Mouse (Mus musculus): ENCODE results near the gene Pole.

Pole gene

GRCm38 (mm10) chr5:110285770-110286445, at the start of gene Pole, which contains the start of gene Pxmp2:
Pole (plus strand) TSS chr5:110286306.
Pxmp2 (minus strand) TSS chr5:110286186.
- peak; percentile 80 for DNase-seq

DNA sequence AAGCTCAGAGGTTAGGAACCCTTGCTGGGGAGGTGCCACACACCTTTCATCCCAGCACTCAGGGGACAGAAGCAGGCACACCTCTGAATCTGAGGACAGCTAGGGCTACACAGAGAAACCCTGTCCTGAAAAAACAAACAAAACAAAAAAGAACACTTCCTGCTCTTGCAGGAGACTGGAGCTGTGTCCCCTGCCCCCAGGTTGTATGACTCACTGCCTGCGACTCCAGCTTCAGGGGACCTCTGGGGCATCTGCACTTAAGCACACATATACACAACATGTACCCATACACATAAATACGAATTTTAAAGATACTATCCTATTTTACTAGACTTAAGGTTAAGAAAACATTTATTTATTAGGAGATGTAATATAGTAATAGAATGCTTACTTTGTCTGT, 42.0 kb upstream of the Pole start:
- DNase-seq, result no peak

DNA sequence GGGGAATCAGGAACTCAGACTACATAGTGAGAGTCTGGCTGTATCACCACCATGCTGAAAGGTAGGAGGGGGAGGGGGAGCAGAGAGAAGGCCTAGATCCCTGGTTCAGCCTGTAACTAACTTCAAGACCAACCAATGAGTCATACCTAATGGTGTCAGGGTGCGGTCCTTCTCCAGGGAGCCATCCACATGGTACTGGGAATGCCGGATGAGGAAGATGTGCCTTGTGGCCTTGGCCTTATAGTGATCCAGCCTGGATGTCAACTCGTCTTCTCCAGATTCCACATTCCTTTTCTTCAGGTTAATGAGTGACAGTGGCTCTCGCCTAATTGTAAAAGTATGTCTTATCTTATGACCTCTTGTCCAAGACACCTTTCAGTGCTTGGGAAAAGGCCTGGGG, 19.2 kb upstream of the Pole start:
- DNase-seq, result no peak

DNA sequence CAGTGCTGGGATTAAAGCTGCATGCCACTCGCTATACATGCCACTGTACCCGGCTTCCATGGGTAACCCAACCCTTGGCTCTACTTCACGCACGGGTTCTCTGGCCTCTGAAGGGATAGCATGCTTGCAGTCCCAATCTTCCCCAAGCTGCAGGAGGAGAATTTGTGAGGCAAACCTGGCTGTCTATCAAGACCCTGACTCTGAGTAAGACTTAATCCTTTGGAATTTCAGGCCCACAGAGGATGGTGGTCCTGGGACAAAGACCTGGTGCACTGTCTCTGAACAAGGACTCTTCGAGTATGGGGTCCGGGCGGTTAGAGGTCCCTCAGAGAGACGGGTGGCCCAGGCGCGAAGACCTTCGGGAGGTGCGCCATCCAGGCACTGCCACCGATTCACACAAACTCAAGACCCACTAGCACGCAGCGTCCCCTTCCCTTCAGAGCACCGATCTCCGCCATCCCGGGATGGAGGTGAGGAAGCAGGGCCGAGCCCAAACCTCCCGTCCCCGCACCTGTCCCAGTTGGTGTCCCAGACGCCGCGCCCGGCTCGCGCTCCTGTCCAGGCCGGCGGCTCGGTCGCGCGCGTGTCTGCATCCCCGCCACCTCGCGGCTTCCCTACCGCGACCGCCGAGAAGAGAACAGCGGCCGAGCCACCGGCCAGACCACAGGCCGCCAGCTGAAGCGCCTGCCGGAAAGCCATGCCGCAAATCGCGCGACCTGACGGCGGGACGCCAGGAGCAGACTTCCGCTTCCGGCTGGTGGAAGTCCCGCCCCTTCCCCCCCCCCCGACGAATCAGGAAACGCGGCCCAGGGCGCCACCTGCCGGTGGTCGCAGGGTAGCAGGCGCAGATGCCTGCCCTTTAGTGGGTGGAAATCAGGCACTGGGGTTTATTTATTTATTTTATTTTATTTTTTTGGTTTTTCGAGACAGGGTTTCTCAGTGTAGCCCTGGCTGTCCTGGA, 16.7 kb upstream of the Pole start, which contains the start of gene Pgam5:
TSS of gene Pgam5 (minus strand) at position 773 of the 961 bp plus-strand sequence.
- DNase-seq, result peak; percentile 86

- DNase-seq, result peak; percentile 29
Measured at GRCm38 (mm10) chr5:110270242-110270641, 15.9 kb upstream of the Pole start.

- no peak for DNase-seq
Measured at GRCm38 (mm10) chr5:110274147-110274546, 12.0 kb upstream of the Pole start.

DNA sequence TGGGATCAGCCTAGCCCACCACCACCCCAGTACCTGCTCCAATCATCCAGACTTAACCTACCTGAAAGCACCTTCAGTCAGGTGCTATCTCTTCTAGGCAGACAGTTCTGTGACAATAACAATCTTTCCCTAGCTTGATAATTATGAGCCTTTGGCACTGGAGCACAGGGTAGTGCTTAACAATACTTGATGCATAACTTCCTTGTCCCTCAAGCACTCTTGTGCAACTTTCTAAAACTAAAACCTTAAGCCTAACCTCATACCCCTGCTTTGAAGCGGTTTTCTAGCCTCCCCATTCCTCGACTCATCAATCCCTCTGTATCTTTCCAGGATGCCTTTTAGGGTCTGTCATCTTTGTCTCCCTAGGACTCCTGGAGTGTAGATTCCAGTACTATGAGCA, 11.3 kb upstream of the Pole start:
- no peak for DNase-seq

DNA sequence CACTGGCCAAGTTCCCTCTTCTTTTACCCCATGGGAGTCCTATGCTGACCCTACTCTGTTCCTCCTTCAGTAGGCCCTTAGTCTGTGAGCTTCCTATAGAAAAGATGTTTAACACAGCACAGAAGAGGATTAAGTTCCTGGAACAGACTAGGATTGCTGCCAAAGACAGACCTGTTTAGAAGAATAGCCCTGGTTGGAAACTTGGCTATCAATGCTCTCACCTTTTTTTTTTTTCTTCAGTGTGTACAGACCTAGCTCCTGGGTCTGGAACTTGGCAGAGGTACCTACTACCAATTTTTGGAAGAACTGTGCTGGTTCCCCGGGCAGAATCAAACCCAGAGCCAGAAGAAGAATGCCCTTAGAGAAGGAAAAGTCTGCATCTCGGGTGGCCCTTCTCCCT, 9.7 kb upstream of the Pole start:
- DNase-seq, result no peak

- DNase-seq, result no peak
Measured at GRCm38 (mm10) chr5:110276910-110277309, 9.2 kb upstream of the Pole start.

- no peak for DNase-seq
Measured at GRCm38 (mm10) chr5:110281984-110282383, 4.1 kb upstream of the Pole start.

GRCm38 (mm10) chr5:110284536-110284935, 1.6 kb upstream of the Pole start:
- no peak for DNase-seq

- DNase-seq, result no peak
Measured at GRCm38 (mm10) chr5:110285156-110285555, 950 bp upstream of the Pole start.

DNA sequence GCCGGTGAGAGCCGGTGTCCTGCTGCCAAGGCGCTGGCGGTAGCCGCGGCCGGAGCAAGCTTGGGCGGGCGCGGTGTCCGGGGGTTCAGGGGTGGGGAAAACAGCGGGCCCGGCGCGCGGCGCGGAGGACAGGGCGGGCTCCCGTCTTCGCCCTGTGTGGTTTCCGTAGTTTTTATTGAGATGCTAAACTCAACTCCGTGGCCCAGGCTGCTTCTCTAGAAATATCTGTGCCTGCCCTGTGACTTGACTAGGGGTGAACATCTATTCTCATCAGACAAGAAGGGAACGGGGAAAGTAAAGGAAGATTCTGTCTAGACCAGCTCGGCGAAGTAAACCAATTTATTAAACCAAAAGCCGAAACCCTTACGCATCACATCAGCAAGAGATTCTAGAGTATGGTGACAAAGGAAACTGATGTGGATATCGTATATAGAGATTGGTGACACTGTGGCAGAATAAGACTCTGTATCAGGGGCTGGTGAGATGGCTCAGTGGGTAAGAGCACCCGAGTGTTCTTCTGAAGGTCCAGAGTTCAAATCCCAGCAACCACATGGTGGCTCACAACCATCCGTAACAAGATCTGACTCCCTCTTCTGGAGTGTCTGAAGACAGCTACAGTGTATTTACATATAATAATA, 459 bp downstream of the Pole start:
- DNase-seq, result no peak

- DNase-seq, result no peak
Measured at GRCm38 (mm10) chr5:110287084-110287475, 974 bp downstream of the Pole start.

- no peak for DNase-seq
Measured at GRCm38 (mm10) chr5:110291649-110292048, 5.5 kb downstream of the Pole start.

GRCm38 (mm10) chr5:110296637-110297036, 10.5 kb downstream of the Pole start:
- no peak for DNase-seq

GRCm38 (mm10) chr5:110300591-110300990, 14.5 kb downstream of the Pole start:
- DNase-seq, result no peak

DNA sequence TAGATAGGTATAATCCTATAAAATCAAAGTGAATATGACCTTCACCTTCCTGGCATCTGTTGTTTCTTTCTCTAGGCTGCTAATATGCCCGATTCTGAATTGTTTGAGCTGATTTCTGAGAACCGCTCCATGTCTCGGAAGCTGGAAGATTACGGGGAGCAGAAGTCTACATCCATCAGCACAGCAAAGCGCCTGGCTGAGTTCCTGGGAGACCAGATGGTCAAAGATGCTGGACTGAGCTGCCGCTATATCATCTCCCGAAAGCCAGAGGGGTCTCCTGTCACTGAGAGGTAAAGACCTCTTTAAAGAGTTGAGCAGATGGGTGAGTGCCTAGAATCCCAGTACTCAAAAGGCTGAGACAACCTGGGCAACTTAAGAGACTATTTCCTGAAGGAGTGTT, 22.8 kb downstream of the Pole start:
- DNase-seq, result peak; percentile 11

DNA sequence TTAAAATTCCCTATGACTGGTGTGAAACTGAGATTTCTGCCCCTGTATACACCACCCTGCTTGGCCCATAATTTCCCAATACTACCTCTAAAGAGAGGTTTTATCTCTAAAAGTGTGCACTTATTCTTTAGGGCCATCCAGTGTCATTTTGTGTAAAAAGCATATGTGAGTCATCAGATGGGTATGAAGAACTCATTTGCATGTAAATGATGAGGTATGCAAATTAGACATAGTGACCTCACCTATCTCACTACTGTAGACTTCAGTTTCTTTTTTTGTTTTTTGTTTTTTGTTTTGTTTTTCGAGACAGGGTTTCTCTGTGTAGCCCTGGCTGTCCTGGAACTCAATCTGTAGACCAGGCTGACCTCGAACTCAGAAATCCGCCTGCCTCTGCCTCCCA, 27.0 kb downstream of the Pole start:
- no peak for DNase-seq

DNA sequence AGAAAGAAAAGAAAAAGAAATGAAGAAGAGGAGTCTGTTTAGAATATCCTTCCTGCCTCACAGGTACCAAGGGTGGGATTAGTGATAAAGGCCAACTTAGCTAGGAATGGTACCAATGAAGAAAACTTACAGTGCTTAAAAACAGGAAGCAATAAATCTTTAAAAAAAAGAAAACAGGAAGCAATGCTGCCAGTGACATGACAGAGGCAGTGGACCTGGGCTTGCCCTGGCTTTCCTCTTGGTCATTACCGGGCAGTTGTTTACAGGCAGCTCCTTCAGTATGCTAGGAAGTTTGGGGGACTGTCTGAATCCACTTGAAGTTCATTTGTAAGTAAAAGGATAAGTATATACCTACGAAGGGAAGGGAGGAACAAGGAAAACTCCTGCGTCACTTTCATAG, 44.4 kb downstream of the Pole start:
- no peak for DNase-seq

- DNase-seq, result no peak
Measured at GRCm38 (mm10) chr5:110338792-110339191, 52.7 kb downstream of the Pole start.

GRCm38 (mm10) chr5:110342648-110343284, 56.7 kb downstream of the Pole start, which contains the start of gene P2rx2:
P2rx2 (minus strand) TSS chr5:110343212.
- DNase-seq, result no peak

DNA sequence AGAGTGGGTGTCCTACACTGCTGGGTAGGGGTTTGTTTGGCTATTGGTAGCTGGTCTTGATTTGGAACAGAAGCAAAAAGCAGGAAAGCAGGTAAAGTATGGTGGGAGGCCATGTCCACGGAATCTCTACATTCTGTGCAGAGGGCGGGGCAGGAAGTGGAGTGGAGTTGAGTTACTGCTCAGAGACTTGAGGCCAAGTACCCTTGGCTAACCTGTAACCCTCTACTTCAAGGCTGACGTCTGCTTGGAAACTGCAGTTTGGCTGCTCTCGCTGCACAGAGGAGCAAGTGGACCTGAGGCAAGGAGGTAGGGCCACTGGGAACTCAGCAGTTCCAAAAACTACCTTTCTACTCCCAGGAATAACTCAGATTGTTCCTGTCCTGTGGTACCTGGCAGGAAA, 58.4 kb downstream of the Pole start, which contains the start of gene Lrcol1:
TSS of gene Lrcol1 (plus strand) at position 207 of the 400 bp plus-strand sequence.
- DNase-seq, result no peak

Data from cerebellum, adult 11-12 months (tissue).